Mouse (Mus musculus) E14TG2a.4 (cell line): ENCODE results near the gene Cox17.

ENCODE experiments used
- CTCF ChIP-seq: conservative IDR thresholded peaks from 2 replicates; pipeline ENCODE4 v1.5.1; 2014; ENCODE audit warnings: low read length
- NANOG ChIP-seq: IDR thresholded peaks from 2 replicates; pipeline ENCODE4 v1.6.1; 2014; ENCODE audit warnings: borderline replicate concordance, low read length, mixed read lengths
- POU5F1 ChIP-seq: IDR thresholded peaks from 2 replicates; pipeline ENCODE4 v1.6.1; 2014; ENCODE audit warnings: low read length, borderline replicate concordance

DNA sequence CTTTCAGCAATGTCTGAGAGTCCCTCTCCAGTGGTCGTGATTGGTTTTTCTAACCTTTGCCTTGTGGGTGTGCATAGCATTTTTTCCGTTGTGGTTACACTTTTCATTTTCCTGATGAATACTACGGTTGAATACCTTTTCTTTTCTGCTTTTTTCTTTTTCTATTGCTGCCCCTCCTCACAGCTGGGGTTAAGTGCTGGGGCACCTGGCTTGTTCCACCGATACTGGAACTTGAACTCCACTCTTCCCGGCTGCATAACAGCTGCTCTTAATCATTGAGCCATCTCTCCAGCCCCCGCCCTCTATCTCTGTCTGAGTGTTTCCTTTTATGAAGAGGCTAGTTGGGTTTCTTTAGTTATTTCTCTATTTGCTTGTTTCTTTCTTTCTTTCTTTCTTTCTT lies 32.3 kb downstream of the Cox17 start:
- no peak for TF ChIP-seq CTCF
- no peak for TF ChIP-seq NANOG
- TF ChIP-seq POU5F1, result no peak
